Mouse (Mus musculus) hindlimb bud, embryonic 11.5 days (tissue): ENCODE measurements at regions not wholly inside any gene's neighbourhood (a gene's known extent, or its start where the extent isn't known, plus 50 kb on each side); places are given as distances from the start of the nearest gene placed in this dataset.
"Not testable (repeated sequence)": the region's sequence is repeated elsewhere in the genome, so short reads cannot be mapped to it uniquely, and the experiment has no call there.

ENCODE experiments used
- DNase-seq: peaks from one replicate; pipeline ENCODE4 v3.0.0-alpha.2; 2012; ENCODE audit warnings: low read depth, low spot score; ENCODE audit errors: extremely low spot score

DNA sequence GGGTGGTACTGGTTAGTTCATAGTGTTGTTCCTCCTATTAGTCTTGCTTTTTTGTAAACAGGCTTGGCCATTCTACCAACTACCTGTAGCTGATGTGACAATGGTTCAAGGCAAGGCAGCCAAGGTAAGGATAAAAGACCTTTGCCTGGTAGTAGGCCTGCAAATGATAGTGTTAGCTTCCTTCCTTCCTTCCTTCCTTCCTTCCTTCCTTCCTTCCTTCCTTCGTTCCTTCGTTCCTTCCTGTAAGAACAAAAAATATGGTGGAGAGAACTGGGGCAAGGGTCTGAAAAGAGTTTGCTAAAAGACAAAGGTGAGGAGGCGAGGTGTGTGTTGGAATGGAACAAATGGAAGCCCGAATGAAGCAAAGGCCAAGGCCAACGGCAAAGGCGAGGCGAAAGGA is 84.8 kb upstream of the Ezh2 start:
- DNase-seq, result not testable (repeated sequence)

DNA sequence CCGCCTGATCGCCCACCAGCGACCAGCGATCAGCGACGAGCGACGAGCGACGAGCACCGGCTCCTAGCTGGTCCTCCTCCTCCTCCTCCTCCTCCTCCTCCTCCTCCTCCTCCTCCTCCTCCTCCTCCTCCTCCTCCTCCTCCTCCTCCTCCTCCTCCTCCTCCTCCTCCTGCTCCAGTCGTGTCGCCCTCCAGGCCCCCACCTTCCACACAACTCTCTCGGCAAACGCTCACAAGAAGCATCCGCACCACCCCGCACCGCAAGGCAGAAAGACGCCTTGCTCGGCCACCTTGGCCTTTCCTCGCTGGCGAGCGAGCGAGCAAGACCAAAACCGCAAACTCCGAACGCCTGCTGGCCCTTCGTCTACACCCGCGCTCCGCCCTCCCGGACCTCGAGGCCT is 77.6 kb upstream of the Ezh2 start:
- DNase-seq, result not testable (repeated sequence)

DNA sequence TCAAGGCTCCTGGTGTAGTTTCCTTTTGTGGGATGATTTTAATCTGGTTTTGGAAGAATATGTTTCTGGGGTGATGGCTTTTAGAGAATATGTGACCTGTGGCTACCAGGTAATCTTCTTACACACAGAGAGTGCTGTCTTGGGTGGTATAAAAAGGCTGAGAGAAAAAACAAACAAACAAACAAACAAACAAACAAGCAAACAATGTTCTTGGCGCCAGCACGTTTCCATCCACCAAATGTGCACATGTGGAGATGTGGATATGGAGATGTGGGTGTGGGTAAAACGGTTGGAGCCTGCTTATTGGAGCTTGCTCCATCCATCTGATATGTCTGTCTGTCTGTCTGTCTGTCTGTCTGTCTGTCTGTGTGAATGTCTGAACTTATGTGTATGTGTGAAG is 57.7 kb upstream of the Ezh2 start:
- not testable (repeated sequence) for DNase-seq

- not testable (repeated sequence) for DNase-seq
Measured at GRCm38 (mm10) chr6:47651385-47651718, 56.2 kb upstream of the Ezh2 start.

DNA sequence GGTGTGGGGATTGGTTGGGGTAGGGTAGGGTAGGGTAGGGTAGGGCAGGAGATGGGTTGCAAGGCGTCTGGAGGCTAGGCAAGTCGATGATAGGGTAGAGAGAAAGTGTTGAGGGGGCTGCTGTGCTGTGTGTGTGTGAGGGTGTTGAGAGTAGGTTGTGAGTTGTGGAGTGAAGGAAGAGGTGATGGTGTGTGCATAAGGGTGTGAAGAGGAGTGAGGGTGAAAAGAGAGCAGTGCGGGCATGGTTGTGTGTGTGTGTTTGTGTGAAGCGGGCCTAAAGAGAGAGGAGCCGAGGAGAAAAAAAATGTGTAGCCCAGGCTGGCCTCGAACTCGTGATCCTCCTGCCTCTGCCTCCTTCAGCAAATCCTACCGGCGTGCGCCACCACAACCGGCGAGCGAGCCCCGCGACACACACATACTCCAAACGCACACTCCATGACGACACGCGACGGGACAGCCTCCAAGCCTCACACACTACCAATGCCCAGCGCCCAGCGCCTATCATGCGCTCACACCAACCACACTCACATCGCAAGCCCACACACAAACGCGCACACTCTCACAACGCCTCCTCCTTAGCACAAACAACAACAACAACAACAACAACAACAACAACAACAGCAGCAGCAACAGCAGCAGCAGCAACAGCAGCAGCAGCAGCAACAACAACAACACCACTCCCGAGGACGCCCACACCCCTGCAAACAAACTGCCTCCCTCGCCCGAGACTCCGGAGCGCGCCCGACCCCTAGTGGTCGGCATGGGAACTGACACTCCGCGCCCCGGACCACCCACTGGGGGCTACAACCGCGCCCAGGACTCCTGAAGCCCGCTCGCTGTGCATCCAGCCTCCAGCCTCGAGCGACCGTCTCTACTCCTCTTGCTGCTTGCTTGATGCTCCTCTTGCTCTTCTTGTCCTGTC is 55.6 kb upstream of the Ezh2 start:
- DNase-seq, result peak; percentile 99

GRCm38 (mm10) chr6:47649961-47650360 is 54.8 kb upstream of the Ezh2 start:
- DNase-seq, result peak; percentile 28

GRCm38 (mm10) chr6:47649451-47649931 is 54.4 kb upstream of the Ezh2 start:
- no peak for DNase-seq

GRCm38 (mm10) chr6:47648899-47649298 is 53.8 kb upstream of the Ezh2 start:
- DNase-seq, result no peak

DNA sequence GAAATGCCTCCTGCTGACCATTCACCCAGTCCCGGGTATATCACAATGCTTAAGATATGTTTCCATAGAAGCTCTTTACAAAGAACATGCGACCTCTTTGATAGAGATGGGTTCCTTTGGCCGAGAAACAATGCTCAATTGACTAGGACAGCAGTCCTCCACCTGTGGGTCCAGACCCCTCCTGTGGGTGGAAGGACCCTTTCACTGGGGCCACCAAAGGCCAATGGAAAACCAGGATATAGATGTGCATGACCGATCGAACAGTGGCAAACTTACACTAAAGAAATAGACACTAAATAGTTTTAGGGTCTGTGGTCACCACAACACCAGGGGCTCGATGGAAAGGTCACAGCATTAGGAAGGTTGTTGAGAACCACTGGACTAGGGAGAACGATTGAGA is 53.2 kb upstream of the Ezh2 start:
- no peak for DNase-seq

- DNase-seq, result no peak
Measured at GRCm38 (mm10) chr6:47647876-47648275, 52.7 kb upstream of the Ezh2 start.

DNA sequence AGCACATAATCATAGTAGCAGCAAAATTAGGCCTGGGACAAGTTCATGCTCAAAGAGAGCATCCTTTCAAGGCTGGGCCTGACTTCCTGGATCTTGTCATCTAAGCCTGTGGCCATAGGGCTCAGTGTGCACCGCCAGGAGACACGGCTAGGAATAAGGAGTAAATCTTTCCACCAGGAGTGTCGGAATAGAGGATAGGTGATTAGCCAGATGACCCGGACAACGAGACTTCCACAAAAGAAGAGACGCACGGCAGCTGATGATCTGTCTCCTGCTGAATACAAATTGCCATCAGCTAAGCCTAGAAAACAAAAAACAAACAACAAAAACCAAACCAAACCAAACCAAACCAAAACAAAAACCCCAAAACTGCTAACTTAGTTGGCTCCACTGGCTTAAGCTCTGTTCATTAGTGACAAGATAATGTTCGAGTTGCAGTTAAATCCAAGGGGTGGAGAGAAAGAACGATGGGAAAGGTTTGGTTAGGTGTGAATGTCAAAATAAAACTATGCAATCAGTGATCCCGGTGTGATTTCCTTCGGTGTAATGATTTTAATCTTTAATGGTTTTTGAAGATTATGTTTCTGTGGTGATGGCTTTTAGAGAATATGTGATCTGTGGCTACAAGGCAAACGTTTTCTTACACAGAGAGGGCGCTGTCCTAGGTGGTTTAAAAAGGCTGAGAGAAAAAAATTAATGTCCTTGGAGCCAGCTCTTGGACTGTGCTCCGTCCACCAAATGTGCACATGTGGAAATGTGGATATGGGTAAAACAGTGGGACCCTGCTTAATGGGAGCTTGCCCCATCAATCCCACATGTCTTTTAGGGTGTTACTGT is 51.8 kb upstream of the Ezh2 start:
- DNase-seq, result peak; percentile 20

GRCm38 (mm10) chr6:47646022-47646421 is 50.9 kb upstream of the Ezh2 start:
- no peak for DNase-seq
